Mouse (Mus musculus) heart, embryonic 16.5 days (tissue): ENCODE data around the gene Dtl. TPM values are rescaled to one million over a fixed set of nuclear protein-coding genes. Genes with fewer than 3 reads are reported as not detected.

Source experiments
- ATAC-seq: fragments of 200-750 bp; cut with Nextera tagmentation; replicated peaks from 2 replicates; pipeline ENCODE4 v1.8.0; 2017; ENCODE audit warnings: moderate number of reproducible peaks; ENCODE audit not compliant: insufficient read depth, low FRiP score; ENCODE audit errors: extremely low read depth
- H3K27ac ChIP-seq: fragments of 300-500 bp; sonication (generic); 2 replicates; pipeline ENCODE4 v1.5.1; 2014; ENCODE audit warnings: mild to moderate bottlenecking, low read length, control low read depth, moderate library complexity
- H3K27me3 ChIP-seq: fragments of 300-500 bp; sonication (generic); 2 replicates; pipeline ENCODE4 v1.6.1; 2014; ENCODE audit warnings: low read length, mixed read lengths; ENCODE audit not compliant: control insufficient read depth, insufficient read depth
- H3K36me3 ChIP-seq: fragments of 300-500 bp; sonication (generic); 2 replicates; pipeline ENCODE4 v1.6.1; 2014; ENCODE audit not compliant: control insufficient read depth, insufficient read depth
- H3K4me1 ChIP-seq: fragments of 300-500 bp; sonication (generic); 2 replicates; pipeline ENCODE4 v1.6.1; 2014; ENCODE audit warnings: low read length, mixed read lengths; ENCODE audit not compliant: control insufficient read depth, insufficient read depth
- H3K4me2 ChIP-seq: fragments of 300-500 bp; sonication (generic); 2 replicates; pipeline ENCODE4 v1.6.1; 2014; ENCODE audit warnings: low read depth, mild to moderate bottlenecking, control low read depth, low read length
- H3K4me3 ChIP-seq: fragments of 300-500 bp; sonication (generic); 2 replicates; pipeline ENCODE4 v1.5.1; 2014; ENCODE audit warnings: mild to moderate bottlenecking, control low read depth, low read length
- H3K9ac ChIP-seq: fragments of 300-500 bp; sonication (generic); 2 replicates; pipeline ENCODE4 v1.6.1; 2014; ENCODE audit warnings: low read length, control low read depth
- H3K9me3 ChIP-seq: fragments of 300-500 bp; sonication (generic); replicated peaks from 2 replicates; pipeline ENCODE4 v1.6.1; 2016; ENCODE audit warnings: low read length; ENCODE audit not compliant: control insufficient read depth
- WGBS: fragments of 180-500 bp; shearing (Covaris S2); extraction: QIAGEN DNeasy Blood & Tissue Kit; methylation state at CpG from one replicate; pipeline ENCODE4 v1.1.7; 2014; 5-methylcytosine and 5-hydroxymethylcytosine counted together
- polyA plus RNA-seq: library from polyadenylated mRNA; unstranded; fragments of >200 nt; fragmentation: Nextera tagmentation; extraction: Ambion mirVana; gene quantifications from 2 replicates; pipeline ENCODE4 v1.2.1, GENCODE M21; 2015

Dtl gene
- polyA plus RNA-seq, 1 experiment from 2014 or later = 26.9 TPM

GRCm38 (mm10) chr1:191540300-191540699, 35.0 kb downstream of the Dtl start:
- 58% methylated on average over 2 of the region's 2 CpGs for WGBS
- no peaks in the 10 kb centered on the region for H3K27me3 ChIP-seq
- ATAC-seq = no peak
- H3K4me2 ChIP-seq = no peak overlapping the region
- H3K4me3 ChIP-seq = no peak overlapping the region
- peaks cover 9% of the 10 kb centered on the region; the same call in 1 of the 2 replicates for H3K36me3 ChIP-seq
- no peak overlapping the region for H3K27ac ChIP-seq
- H3K9ac ChIP-seq = no peak overlapping the region
- H3K9me3 ChIP-seq = no peaks in the 10 kb centered on the region
- peaks cover 13% of the 10 kb centered on the region for H3K4me1 ChIP-seq

DNA sequence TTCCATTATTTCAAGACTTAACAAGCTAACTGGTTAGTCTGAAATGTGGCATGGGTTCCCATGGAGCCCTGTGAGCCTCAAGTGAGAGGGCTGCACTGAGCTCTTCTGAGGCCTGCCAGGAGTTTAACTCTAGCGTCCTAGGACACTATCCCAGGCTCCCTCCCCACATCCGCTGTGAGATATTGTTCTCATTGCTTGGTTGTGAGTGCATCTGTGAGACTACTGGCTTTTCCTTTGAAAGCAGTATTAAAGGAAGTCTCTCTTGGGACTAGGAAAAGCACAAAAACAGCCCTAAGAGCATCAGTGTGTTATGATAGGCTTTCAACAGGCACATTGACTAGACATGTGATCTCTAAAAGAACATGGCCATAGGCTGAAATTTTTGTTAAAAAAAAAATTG, 40.4 kb downstream of the Dtl start:
- WGBS = 57% methylated on average over 2 of the region's 2 CpGs
- Histone ChIP-seq H3K27me3 (no peaks in the 10 kb centered on the region), H3K4me3 (no peak overlapping the region), H3K9ac (no peak overlapping the region), H3K4me2 (no peak overlapping the region), H3K36me3 (peaks cover 2% of the 10 kb centered on the region; the same call in 1 of the 2 replicates), H3K27ac (peak overlapping the region; percentile 3; the same call in 1 of the 2 replicates), H3K9me3 (no peaks in the 10 kb centered on the region), H3K4me1 (peaks cover 1% of the 10 kb centered on the region)
- ATAC-seq = peak; percentile 32; the same call in 1 of the 2 replicates

DNA sequence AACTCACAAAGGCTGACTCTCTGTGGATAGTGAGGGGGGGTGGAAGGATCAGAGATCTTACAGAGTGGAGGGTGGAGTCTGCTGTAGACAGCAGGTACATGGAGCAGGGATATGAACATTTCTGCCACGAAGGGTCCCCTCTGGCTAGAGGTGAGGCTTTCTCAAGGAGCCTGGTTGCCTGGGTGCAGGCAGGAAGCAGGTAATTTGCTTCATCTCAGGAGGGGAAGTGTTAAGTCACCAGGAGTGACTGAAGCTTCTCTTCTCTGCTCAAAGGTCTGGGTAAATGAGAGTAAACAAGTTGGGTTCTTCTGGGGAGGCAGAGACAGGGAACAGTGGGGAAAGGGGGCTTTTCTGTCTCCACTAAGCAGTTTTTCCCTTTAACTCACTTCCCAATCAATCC, 44.3 kb downstream of the Dtl start:
- no peak overlapping the region for H3K27ac ChIP-seq
- H3K4me2 ChIP-seq = no peak overlapping the region
- no peaks in the 10 kb centered on the region for H3K36me3 ChIP-seq
- no peak overlapping the region for H3K9ac ChIP-seq
- H3K27me3 ChIP-seq = no peaks in the 10 kb centered on the region
- H3K4me3 ChIP-seq = no peak overlapping the region
- ATAC-seq = no peak
- no peaks in the 10 kb centered on the region for H3K9me3 ChIP-seq
- 63% methylated on average over 1 of the region's 1 CpGs for WGBS
- H3K4me1 ChIP-seq = peaks cover 7% of the 10 kb centered on the region

DNA sequence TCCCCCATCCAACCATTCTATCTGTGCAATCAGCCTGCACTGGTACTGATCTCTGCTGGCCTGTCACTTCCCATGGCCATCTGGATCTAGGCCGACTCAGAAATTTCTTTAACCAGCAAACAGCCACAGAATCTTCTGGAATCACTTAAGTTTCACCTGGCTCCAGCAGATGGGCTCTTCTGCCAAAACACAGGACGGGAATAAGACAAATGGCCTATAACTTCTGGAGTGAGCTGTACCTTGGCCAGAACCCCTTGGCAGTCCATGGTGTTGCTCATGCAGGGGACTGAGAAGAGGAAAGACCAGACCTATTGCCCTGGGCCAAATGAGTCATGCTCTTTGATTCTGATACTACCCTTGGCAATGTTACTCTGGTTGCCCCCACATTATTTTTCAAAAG, 45.9 kb downstream of the Dtl start:
- Histone ChIP-seq H3K4me2 (no peak overlapping the region), H3K9me3 (no peaks in the 10 kb centered on the region), H3K27ac (no peak overlapping the region), H3K4me1 (peaks cover 7% of the 10 kb centered on the region), H3K36me3 (no peaks in the 10 kb centered on the region), H3K4me3 (no peak overlapping the region), H3K27me3 (no peaks in the 10 kb centered on the region), H3K9ac (no peak overlapping the region)
- no peak for ATAC-seq
- WGBS = 80% methylated on average over 2 of the region's 2 CpGs

GRCm38 (mm10) chr1:191527921-191528612, 47.3 kb downstream of the Dtl start:
- Histone ChIP-seq H3K36me3 (no peaks in the 10 kb centered on the region), H3K4me2 (no peak overlapping the region), H3K9me3 (no peaks in the 10 kb centered on the region), H3K27ac (peak overlapping the region; percentile 2), H3K4me3 (no peak overlapping the region), H3K27me3 (no peaks in the 10 kb centered on the region), H3K4me1 (peaks cover 7% of the 10 kb centered on the region), H3K9ac (no peak overlapping the region)
- 42% methylated on average over 4 of the region's 4 CpGs for WGBS
- no peak for ATAC-seq

- peaks cover 7% of the 10 kb centered on the region for H3K4me1 ChIP-seq
- H3K36me3 ChIP-seq = no peaks in the 10 kb centered on the region
- WGBS = 51% methylated on average over 3 of the region's 3 CpGs
- peak; percentile 61; the same call in 1 of the 2 replicates for ATAC-seq
- H3K4me2 ChIP-seq = no peak overlapping the region
- H3K27ac ChIP-seq = no peak overlapping the region; the same call in 1 of the 2 replicates
- H3K27me3 ChIP-seq = no peaks in the 10 kb centered on the region
- no peak overlapping the region for H3K4me3 ChIP-seq
- H3K9ac ChIP-seq = no peak overlapping the region
- no peaks in the 10 kb centered on the region for H3K9me3 ChIP-seq
These were observed 48.3 kb downstream of the Dtl start for GRCm38 (mm10) chr1:191527089-191527488.

DNA sequence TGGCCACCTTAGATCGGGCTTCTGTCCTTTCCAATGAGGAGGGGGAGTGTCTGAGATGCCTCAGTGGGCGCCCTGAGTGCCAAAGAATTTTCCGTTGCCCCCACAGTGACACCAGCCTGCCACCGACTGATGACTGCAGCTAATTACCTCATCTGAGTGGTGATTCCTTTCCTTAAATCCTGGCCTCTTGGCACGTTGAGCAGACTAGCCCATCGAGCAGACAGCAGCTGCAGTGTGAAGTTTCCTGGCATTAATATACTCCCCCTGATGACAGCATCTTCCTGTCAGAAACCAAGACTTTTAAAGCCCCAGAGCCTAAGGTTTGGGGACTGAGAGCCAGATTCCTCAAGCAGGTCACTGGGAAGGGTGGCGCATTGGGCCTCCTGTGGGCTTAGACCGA, 53.9 kb downstream of the Dtl start:
- WGBS = 50% methylated on average over 8 of the region's 8 CpGs
- ATAC-seq = no peak
- H3K27me3 ChIP-seq = no peaks in the 10 kb centered on the region

DNA sequence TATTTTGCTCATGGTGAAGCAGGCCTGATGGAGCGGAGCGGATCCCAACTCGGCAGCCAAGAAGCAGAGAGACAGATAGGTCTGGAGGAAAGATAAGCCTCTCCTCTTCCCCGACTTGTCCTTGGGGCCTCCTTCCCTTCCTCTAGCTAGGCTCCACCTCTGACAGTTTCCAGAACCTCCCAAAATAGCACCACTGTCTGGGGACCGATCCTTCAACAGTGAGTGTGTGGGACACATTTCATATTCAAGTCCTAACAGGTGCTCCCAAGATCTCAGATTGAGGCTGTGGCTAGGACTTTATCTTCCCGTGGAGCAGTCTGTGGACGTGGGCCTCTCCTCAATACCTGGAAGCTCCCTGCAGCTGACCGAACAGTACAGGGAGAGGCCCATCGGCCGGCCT, 54.7 kb downstream of the Dtl start:
- Histone ChIP-seq H3K9me3 (no peaks in the 10 kb centered on the region), H3K27ac (peak overlapping the region; percentile 63), H3K4me1 (peaks cover 15% of the 10 kb centered on the region), H3K4me2 (peak overlapping the region; percentile 25), H3K4me3 (no peak overlapping the region), H3K36me3 (no peaks in the 10 kb centered on the region), H3K27me3 (no peaks in the 10 kb centered on the region), H3K9ac (peak overlapping the region; percentile 26; the same call in 1 of the 2 replicates)
- 33% methylated on average over 10 of the region's 10 CpGs for WGBS
- peak; percentile 65 for ATAC-seq

More for the DNA sequence above, 53.9 kb downstream of the Dtl start:
- peaks cover 15% of the 10 kb centered on the region for H3K4me1 ChIP-seq
- no peak overlapping the region for H3K9ac ChIP-seq
- H3K9me3 ChIP-seq = no peaks in the 10 kb centered on the region
- no peak overlapping the region for H3K4me2 ChIP-seq
- H3K4me3 ChIP-seq = no peak overlapping the region
- peak overlapping the region; percentile 63; the same call in 1 of the 2 replicates for H3K27ac ChIP-seq
- no peaks in the 10 kb centered on the region for H3K36me3 ChIP-seq

DNA sequence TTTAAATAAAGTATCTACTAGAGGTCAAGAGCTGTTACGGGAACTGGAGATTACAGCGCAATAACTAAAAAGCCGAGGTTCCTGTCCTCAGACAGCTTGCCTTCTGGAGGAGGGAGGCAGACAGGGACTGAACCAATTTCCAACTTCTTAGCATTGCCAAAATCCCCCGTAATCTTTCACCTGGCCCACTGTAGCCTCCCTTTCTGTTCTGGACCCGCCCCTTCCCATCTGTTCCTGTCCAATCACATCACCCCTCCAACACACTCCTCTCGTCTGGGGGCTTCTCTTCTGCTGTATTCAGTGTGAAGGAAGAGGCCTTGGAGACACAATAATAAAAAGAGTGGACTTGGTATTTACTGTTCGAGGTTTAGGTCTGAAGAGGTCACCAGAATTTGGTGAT, 55.1 kb downstream of the Dtl start:
- H3K9ac ChIP-seq = 0 out of 2 replicates have a peak overlapping the region, but pooled peaks have one; percentile 26
- peak; percentile 57; the same call in 1 of the 2 replicates for ATAC-seq
- H3K27ac ChIP-seq = peak overlapping the region; percentile 63
- no peak overlapping the region for H3K4me3 ChIP-seq
- no peaks in the 10 kb centered on the region for H3K36me3 ChIP-seq
- peaks cover 15% of the 10 kb centered on the region for H3K4me1 ChIP-seq
- no peaks in the 10 kb centered on the region for H3K9me3 ChIP-seq
- no peaks in the 10 kb centered on the region for H3K27me3 ChIP-seq
- H3K4me2 ChIP-seq = peak overlapping the region; percentile 25; the same call in 1 of the 2 replicates
- WGBS = 69% methylated on average over 7 of the region's 7 CpGs
